Mouse (Mus musculus) heart, embryonic 16.5 days (tissue): ENCODE data around the gene Themis2. TPM values are rescaled to one million over a fixed set of nuclear protein-coding genes. Genes with fewer than 3 reads are reported as not detected.

ENCODE experiments used
- ATAC-seq: fragments of 200-750 bp; cut with Nextera tagmentation; replicated peaks from 2 replicates; pipeline ENCODE4 v1.8.0; 2017; ENCODE audit warnings: moderate number of reproducible peaks; ENCODE audit not compliant: insufficient read depth, low FRiP score; ENCODE audit errors: extremely low read depth
- H3K27ac ChIP-seq: fragments of 300-500 bp; sonication (generic); 2 replicates; pipeline ENCODE4 v1.5.1; 2014; ENCODE audit warnings: mild to moderate bottlenecking, low read length, control low read depth, moderate library complexity
- H3K27me3 ChIP-seq: fragments of 300-500 bp; sonication (generic); 2 replicates; pipeline ENCODE4 v1.6.1; 2014; ENCODE audit warnings: low read length, mixed read lengths; ENCODE audit not compliant: control insufficient read depth, insufficient read depth
- H3K36me3 ChIP-seq: fragments of 300-500 bp; sonication (generic); 2 replicates; pipeline ENCODE4 v1.6.1; 2014; ENCODE audit not compliant: control insufficient read depth, insufficient read depth
- H3K4me1 ChIP-seq: fragments of 300-500 bp; sonication (generic); 2 replicates; pipeline ENCODE4 v1.6.1; 2014; ENCODE audit warnings: low read length, mixed read lengths; ENCODE audit not compliant: control insufficient read depth, insufficient read depth
- H3K4me2 ChIP-seq: fragments of 300-500 bp; sonication (generic); 2 replicates; pipeline ENCODE4 v1.6.1; 2014; ENCODE audit warnings: low read depth, mild to moderate bottlenecking, control low read depth, low read length
- H3K4me3 ChIP-seq: fragments of 300-500 bp; sonication (generic); 2 replicates; pipeline ENCODE4 v1.5.1; 2014; ENCODE audit warnings: mild to moderate bottlenecking, control low read depth, low read length
- H3K9ac ChIP-seq: fragments of 300-500 bp; sonication (generic); 2 replicates; pipeline ENCODE4 v1.6.1; 2014; ENCODE audit warnings: low read length, control low read depth
- H3K9me3 ChIP-seq: fragments of 300-500 bp; sonication (generic); replicated peaks from 2 replicates; pipeline ENCODE4 v1.6.1; 2016; ENCODE audit warnings: low read length; ENCODE audit not compliant: control insufficient read depth
- WGBS: fragments of 180-500 bp; shearing (Covaris S2); extraction: QIAGEN DNeasy Blood & Tissue Kit; methylation state at CpG from one replicate; pipeline ENCODE4 v1.1.7; 2014; 5-methylcytosine and 5-hydroxymethylcytosine counted together
- polyA plus RNA-seq: library from polyadenylated mRNA; unstranded; fragments of >200 nt; fragmentation: Nextera tagmentation; extraction: Ambion mirVana; gene quantifications from 2 replicates; pipeline ENCODE4 v1.2.1, GENCODE M21; 2015

Themis2 gene
- 1.2 and 1.9 TPM in 2 replicates for polyA plus RNA-seq

GRCm38 (mm10) chr4:132796196-132796886 lies at the start of gene Themis2:
TSS of gene Themis2 (minus strand) at chr4:132796387.
- no peak within 1 kb of the TSS for H3K27ac ChIP-seq
- no peaks in the 10 kb centered on the region for H3K9me3 ChIP-seq
- H3K27me3 ChIP-seq = peaks cover 6% of the 10 kb centered on the region
- no peaks in the 10 kb centered on the region; the same call in 1 of the 2 replicates for H3K4me1 ChIP-seq
- H3K4me3 ChIP-seq = peak within 1 kb of the TSS; percentile 49
- ATAC-seq = peak; percentile 52; the same call in 1 of the 2 replicates
- 1% methylated on average over 21 of the region's 21 CpGs for WGBS
- H3K36me3 ChIP-seq = no peaks in the 10 kb centered on the region
- H3K9ac ChIP-seq = peak within 1 kb of the TSS; percentile 40; the same call in 1 of the 2 replicates
- peak within 1 kb of the TSS; percentile 58 for H3K4me2 ChIP-seq

GRCm38 (mm10) chr4:132843705-132844071 lies 47.5 kb upstream of the Themis2 start:
- ATAC-seq = no peak
- Histone ChIP-seq H3K27ac (peak overlapping the region; percentile 81; the same call in 1 of the 2 replicates), H3K9ac (peak overlapping the region; percentile 93), H3K4me2 (peak overlapping the region; percentile 91), H3K9me3 (no peaks in the 10 kb centered on the region), H3K36me3 (peaks cover 11% of the 10 kb centered on the region; the same call in 1 of the 2 replicates), H3K27me3 (no peaks in the 10 kb centered on the region), H3K4me3 (peak overlapping the region; percentile 89), H3K4me1 (peaks cover 10% of the 10 kb centered on the region)
- WGBS = 77% methylated on average over 1 of the region's 1 CpGs

GRCm38 (mm10) chr4:132842970-132843704 lies 47.0 kb upstream of the Themis2 start, which contains the start of gene Ppp1r8:
TSS of gene Ppp1r8 (minus strand) at chr4:132843169.
- peak within 1 kb of the TSS; percentile 91 for H3K4me2 ChIP-seq
- H3K27me3 ChIP-seq = no peaks in the 10 kb centered on the region
- H3K27ac ChIP-seq = peak within 1 kb of the TSS; percentile 81
- peaks cover 16% of the 10 kb centered on the region for H3K36me3 ChIP-seq
- peak within 1 kb of the TSS; percentile 93 for H3K9ac ChIP-seq
- H3K9me3 ChIP-seq = no peaks in the 10 kb centered on the region
- under 1% methylated on average over 40 of the region's 40 CpGs for WGBS
- peak within 1 kb of the TSS; percentile 89 for H3K4me3 ChIP-seq
- peak; percentile 100 for ATAC-seq
- H3K4me1 ChIP-seq = peaks cover 10% of the 10 kb centered on the region

DNA sequence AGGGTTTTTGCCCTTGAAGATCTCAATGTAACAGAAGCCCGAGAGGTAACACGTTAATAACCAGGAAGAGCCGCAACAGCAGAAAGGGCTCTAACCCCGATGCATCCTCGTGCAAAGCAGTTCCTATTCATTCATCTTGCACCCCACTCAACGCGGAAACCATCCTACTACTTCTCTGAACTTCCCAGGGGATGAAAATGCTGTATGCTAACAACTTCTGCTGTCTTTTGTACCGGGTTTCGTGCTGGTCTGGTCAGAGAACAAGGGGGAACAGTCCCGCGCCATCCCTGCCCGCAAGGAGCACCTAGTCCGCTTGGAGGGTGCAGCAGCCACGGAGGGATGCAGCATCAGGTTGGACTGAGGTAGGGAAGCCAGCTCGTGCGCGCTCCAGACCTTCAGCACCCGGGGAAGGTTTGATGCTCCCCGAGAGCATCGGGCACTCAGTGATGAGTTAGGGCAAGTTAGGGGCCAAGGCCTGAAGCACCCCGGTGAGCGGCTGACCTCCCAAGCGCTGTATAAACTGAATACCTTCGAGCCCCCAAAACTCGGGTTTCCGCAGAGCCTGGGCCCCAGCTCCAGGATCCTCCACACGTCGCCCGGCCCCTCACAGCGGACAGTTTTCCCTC lies 46.2 kb upstream of the Themis2 start:
- H3K9ac ChIP-seq = peak overlapping the region; percentile 93
- under 1% methylated on average over 30 of the region's 30 CpGs for WGBS
- H3K4me1 ChIP-seq = peaks cover 10% of the 10 kb centered on the region
- peaks cover 21% of the 10 kb centered on the region for H3K36me3 ChIP-seq
- peak overlapping the region; percentile 68 for H3K27ac ChIP-seq
- H3K4me3 ChIP-seq = peak overlapping the region; percentile 89
- H3K4me2 ChIP-seq = peak overlapping the region; percentile 91
- H3K27me3 ChIP-seq = no peaks in the 10 kb centered on the region
- H3K9me3 ChIP-seq = no peaks in the 10 kb centered on the region
- 0 out of 2 replicates have a peak, but pooled peaks have one; percentile 5 for ATAC-seq

DNA sequence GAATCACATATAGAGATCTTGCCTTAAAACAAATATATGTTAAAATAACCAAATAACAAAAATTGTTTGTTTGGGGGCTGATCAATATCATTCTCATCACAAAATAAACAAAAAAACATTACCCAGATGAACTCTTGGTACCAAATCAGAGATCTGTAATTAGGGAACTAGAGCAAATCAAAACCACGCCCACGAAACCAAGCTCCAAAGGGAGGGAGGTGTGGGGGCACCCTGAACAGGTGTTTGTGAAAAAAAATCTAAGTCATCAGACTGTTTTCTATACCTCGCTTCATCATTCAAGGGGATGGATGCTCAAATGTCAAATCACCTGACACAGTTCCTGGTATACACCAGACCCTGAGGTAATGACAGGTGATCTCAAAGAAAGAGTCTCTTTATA lies 45.3 kb upstream of the Themis2 start:
- H3K36me3 ChIP-seq = peaks cover 30% of the 10 kb centered on the region
- peak overlapping the region; percentile 89 for H3K4me3 ChIP-seq
- H3K27me3 ChIP-seq = no peaks in the 10 kb centered on the region
- no peak overlapping the region for H3K27ac ChIP-seq
- no peak for ATAC-seq
- H3K9me3 ChIP-seq = no peaks in the 10 kb centered on the region
- H3K4me1 ChIP-seq = peaks cover 10% of the 10 kb centered on the region
- WGBS = 86% methylated on average over 3 of the region's 3 CpGs
- no peak overlapping the region; the same call in 1 of the 2 replicates for H3K9ac ChIP-seq
- H3K4me2 ChIP-seq = peak overlapping the region; percentile 91

- Histone ChIP-seq H3K4me3 (no peak overlapping the region), H3K27ac (no peak overlapping the region), H3K27me3 (no peaks in the 10 kb centered on the region), H3K9me3 (peaks cover 3% of the 10 kb centered on the region; the same call in 1 of the 2 replicates), H3K4me2 (no peak overlapping the region), H3K4me1 (no peaks in the 10 kb centered on the region), H3K9ac (no peak overlapping the region), H3K36me3 (peaks cover 34% of the 10 kb centered on the region)
- peak; percentile 32; the same call in 1 of the 2 replicates for ATAC-seq
- 73% methylated on average over 8 of the region's 8 CpGs for WGBS
These were observed 27.6 kb upstream of the Themis2 start for GRCm38 (mm10) chr4:132823614-132824366.

GRCm38 (mm10) chr4:132818442-132818841 lies 22.3 kb upstream of the Themis2 start:
- H3K36me3 ChIP-seq = no peaks in the 10 kb centered on the region
- no peak overlapping the region for H3K4me2 ChIP-seq
- no peak for ATAC-seq
- H3K9me3 ChIP-seq = peaks cover 3% of the 10 kb centered on the region; the same call in 1 of the 2 replicates
- H3K4me3 ChIP-seq = no peak overlapping the region
- 51% methylated on average over 2 of the region's 2 CpGs for WGBS
- no peaks in the 10 kb centered on the region for H3K27me3 ChIP-seq
- H3K27ac ChIP-seq = no peak overlapping the region
- H3K9ac ChIP-seq = no peak overlapping the region
- H3K4me1 ChIP-seq = no peaks in the 10 kb centered on the region

DNA sequence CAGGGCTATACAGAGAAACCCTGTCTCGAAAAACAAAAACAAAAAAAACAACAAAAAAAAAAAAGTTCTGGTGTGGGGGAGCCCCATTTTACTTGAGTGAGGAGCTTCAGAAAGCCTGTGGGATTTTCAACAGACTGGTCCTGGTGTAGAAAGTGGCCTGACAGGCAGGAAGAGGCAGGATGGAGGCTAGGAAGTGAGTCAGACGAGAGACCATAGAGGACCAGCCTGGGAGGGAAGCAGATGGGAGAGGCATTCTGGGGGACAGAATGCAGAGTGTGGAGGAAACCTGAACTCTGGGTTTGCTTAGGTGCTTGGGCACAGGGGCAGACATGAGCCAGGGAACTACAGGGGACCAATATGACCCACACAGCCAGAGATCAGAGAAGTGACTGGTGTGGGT lies 20.7 kb upstream of the Themis2 start:
- Histone ChIP-seq H3K36me3 (no peaks in the 10 kb centered on the region), H3K4me1 (no peaks in the 10 kb centered on the region), H3K27me3 (no peaks in the 10 kb centered on the region), H3K4me2 (no peak overlapping the region), H3K9ac (no peak overlapping the region), H3K27ac (no peak overlapping the region), H3K4me3 (no peak overlapping the region), H3K9me3 (peaks cover 5% of the 10 kb centered on the region; the same call in 1 of the 2 replicates)
- ATAC-seq = no peak
- WGBS = 49% methylated on average over 2 of the region's 2 CpGs
